In genomic region chr9:35363079-35363478, GRCm38 (mm10) we compare ENCODE assay signal across 18 mouse cellular contexts. TPM values are rescaled to one million over a fixed set of nuclear protein-coding genes. Genes with fewer than 3 reads are reported as not detected.
DNase-seq lines count a peak whose midpoint lies in the region; ATAC-seq lines count a peak whose summit lies in the region.
"Had no signal": no experiment of that assay in that cellular context is flagged by ENCODE, and none has a peak within 500 bp of the region (broad histone marks: within the 10 kb centered on the region; RNA-seq: fewer than 3 reads in every experiment).

No protein-coding gene starts in this region.

- 0 out of 2 replicates have a peak overlapping the region, but pooled peaks have one; percentile 46 for H3K27ac ChIP-seq in forebrain, embryonic 14.5 days (ENCODE audit: low read depth, low read length)
- H3K27ac ChIP-seq in forebrain, embryonic 15.5 days (replicated peaks): no peak overlapping the region
- H3K27ac ChIP-seq in hindbrain, embryonic 12.5 days: peak overlapping the region; percentile 67
- H3K27ac ChIP-seq in hindbrain, embryonic 13.5 days: no peak overlapping the region
- H3K27ac ChIP-seq in heart, embryonic 10.5 days: no peak overlapping the region
- H3K27ac ChIP-seq: left cerebral cortex, adult 2 months; liver, embryonic 12.5 days; macrophage; midbrain, embryonic 13.5 days had no signal

- H3K4me2 ChIP-seq in forebrain, embryonic 14.5 days (ENCODE audit: low read length): no peak overlapping the region
- no peak overlapping the region for H3K4me2 ChIP-seq in forebrain, embryonic 15.5 days (replicated peaks)
- H3K4me2 ChIP-seq in hindbrain, embryonic 12.5 days (replicated peaks): no peak overlapping the region
- H3K4me2 ChIP-seq in hindbrain, embryonic 13.5 days: no peak overlapping the region
- H3K4me2 ChIP-seq: liver, embryonic 12.5 days; lung, embryonic 14.5 days; midbrain, embryonic 13.5 days had no signal

- DNase-seq in forebrain, embryonic 14.5 days (ENCODE audit: low spot score): no peak
- DNase-seq in forelimb bud, embryonic 11.5 days (ENCODE audit: low read depth, low spot score): peak; percentile 80
- peak; percentile 68 for DNase-seq in mesoderm, embryonic 11.5 days (ENCODE audit: low read depth, low spot score)
- DNase-seq in ovary, postnatal 36 days (ENCODE audit: low spot score): no peak
- no peak for DNase-seq in heart, embryonic 10.5 days (ENCODE audit: low spot score)
- DNase-seq: cerebellum, adult 18-20 months; kidney, postnatal 25 days; lung, embryonic 14.5 days; right cerebral cortex, adult 18-20 months; thymus, adult 18-20 months had no signal

- no peaks in the 10 kb centered on the region for H3K36me3 ChIP-seq in forebrain, embryonic 14.5 days (ENCODE audit: control insufficient read depth, insufficient read depth, low read length)
- no peaks in the 10 kb centered on the region for H3K36me3 ChIP-seq in forebrain, embryonic 15.5 days
- H3K36me3 ChIP-seq in hindbrain, embryonic 12.5 days: no peaks in the 10 kb centered on the region
- no peaks in the 10 kb centered on the region for H3K36me3 ChIP-seq in hindbrain, embryonic 13.5 days
- H3K36me3 ChIP-seq in heart, embryonic 10.5 days: no peaks in the 10 kb centered on the region
- H3K36me3 ChIP-seq: liver, embryonic 12.5 days; midbrain, embryonic 13.5 days had no signal

- H3K4me3 ChIP-seq in forebrain, embryonic 14.5 days (ENCODE audit: low read depth, low read length): no peak overlapping the region
- no peak overlapping the region for H3K4me3 ChIP-seq in forebrain, embryonic 15.5 days
- H3K4me3 ChIP-seq in hindbrain, embryonic 12.5 days: no peak overlapping the region
- no peak overlapping the region for H3K4me3 ChIP-seq in hindbrain, embryonic 13.5 days
- no peak overlapping the region for H3K4me3 ChIP-seq in heart, embryonic 10.5 days
- H3K4me3 ChIP-seq: left cerebral cortex, adult 2 months; liver, embryonic 12.5 days; midbrain, embryonic 13.5 days; myocyte had no signal

- no peak for ATAC-seq in forebrain, embryonic 14.5 days
- no peak for ATAC-seq in forebrain, embryonic 15.5 days (replicated peaks)
- no peak for ATAC-seq in hindbrain, embryonic 12.5 days (ENCODE audit: low FRiP score)
- ATAC-seq in hindbrain, embryonic 13.5 days (ENCODE audit: low FRiP score): no peak
- ATAC-seq: liver, embryonic 12.5 days; midbrain, embryonic 13.5 days had no signal

- no peaks in the 10 kb centered on the region for H3K9me3 ChIP-seq in forebrain, embryonic 14.5 days (replicated peaks; ENCODE audit: control insufficient read depth, low read length)
- H3K9me3 ChIP-seq in forebrain, embryonic 15.5 days: no peaks in the 10 kb centered on the region
- H3K9me3 ChIP-seq in hindbrain, embryonic 12.5 days (replicated peaks): no peaks in the 10 kb centered on the region
- no peaks in the 10 kb centered on the region for H3K9me3 ChIP-seq in hindbrain, embryonic 13.5 days
- H3K9me3 ChIP-seq in heart, embryonic 10.5 days: no peaks in the 10 kb centered on the region
- H3K9me3 ChIP-seq: liver, embryonic 12.5 days; midbrain, embryonic 13.5 days had no signal

- peaks cover 50% of the 10 kb centered on the region for H3K4me1 ChIP-seq in forebrain, embryonic 14.5 days (ENCODE audit: control insufficient read depth, insufficient read depth, low read length)
- peaks cover 50% of the 10 kb centered on the region for H3K4me1 ChIP-seq in forebrain, embryonic 15.5 days
- H3K4me1 ChIP-seq in hindbrain, embryonic 12.5 days: peaks cover 39% of the 10 kb centered on the region
- H3K4me1 ChIP-seq in hindbrain, embryonic 13.5 days (replicated peaks): peaks cover 27% of the 10 kb centered on the region
- H3K4me1 ChIP-seq in heart, embryonic 10.5 days: peaks cover 40% of the 10 kb centered on the region

- H3K9ac ChIP-seq in forebrain, embryonic 14.5 days (ENCODE audit: low read length): no peak overlapping the region
- H3K9ac ChIP-seq in forebrain, embryonic 15.5 days (replicated peaks): no peak overlapping the region
- no peak overlapping the region for H3K9ac ChIP-seq in hindbrain, embryonic 12.5 days
- no peak overlapping the region for H3K9ac ChIP-seq in hindbrain, embryonic 13.5 days
- H3K9ac ChIP-seq: liver, embryonic 12.5 days; lung, embryonic 14.5 days; midbrain, embryonic 13.5 days had no signal

- 69% methylated on average over 5 of the region's 5 CpGs for WGBS in forebrain, embryonic 14.5 days
- WGBS in forebrain, embryonic 15.5 days: 55% methylated on average over 5 of the region's 5 CpGs
- 57% methylated on average over 5 of the region's 5 CpGs for WGBS in hindbrain, embryonic 12.5 days
- WGBS in hindbrain, embryonic 13.5 days: 72% methylated on average over 5 of the region's 5 CpGs
- 62% methylated on average over 5 of the region's 5 CpGs for WGBS in heart, embryonic 10.5 days

- no peaks in the 10 kb centered on the region for H3K27me3 ChIP-seq in forebrain, embryonic 14.5 days (replicated peaks; ENCODE audit: control insufficient read depth, insufficient read depth, low read length)
- no peaks in the 10 kb centered on the region for H3K27me3 ChIP-seq in forebrain, embryonic 15.5 days
- H3K27me3 ChIP-seq in hindbrain, embryonic 12.5 days: peaks cover 22% of the 10 kb centered on the region
- H3K27me3 ChIP-seq in hindbrain, embryonic 13.5 days: peaks cover 55% of the 10 kb centered on the region
- 0 out of 2 replicates have a peak, but pooled peaks cover 5% of the 10 kb centered on the region for H3K27me3 ChIP-seq in heart, embryonic 10.5 days (ENCODE audit: insufficient read depth, poor library complexity, severe bottlenecking)
- H3K27me3 ChIP-seq: liver, embryonic 12.5 days had no signal

RNA-seq across cellular contexts. Expression of gene Cdon, which starts 57.8 kb away (rescaled TPM):
- polyA plus RNA-seq in forebrain, embryonic 14.5 days (2014; fragmentation: Nextera tagmentation; extraction: Ambion mirVana): 10.5 and 11.0 TPM in 2 replicates
- 15.0 and 18.2 TPM in 2 replicates for polyA plus RNA-seq in forebrain, embryonic 15.5 days (2015; fragmentation: Nextera tagmentation; extraction: Ambion mirVana)
- 15.8 and 21.5 TPM in 2 replicates for polyA plus RNA-seq in hindbrain, embryonic 12.5 days (2016; fragmentation: Nextera tagmentation; extraction: Ambion mirVana)
- polyA plus RNA-seq in hindbrain, embryonic 13.5 days (2015; fragmentation: Nextera tagmentation; extraction: Ambion mirVana): 5.0 and 7.9 TPM in 2 replicates
- polyA plus RNA-seq in heart, embryonic 10.5 days (2016; fragmentation: Nextera tagmentation; extraction: Ambion mirVana): 4.0 and 6.2 TPM in 2 replicates

Comparison
In these comparisons a context has a peak if more than half of its experiments do, and no peak if none do; other contexts are left out.
1. H3K27ac ChIP-seq: peak in forebrain, embryonic 14.5 days (single experiment) and hindbrain, embryonic 12.5 days (single experiment); none in forebrain, embryonic 15.5 days (single experiment), hindbrain, embryonic 13.5 days (single experiment) and heart, embryonic 10.5 days (single experiment).
2. DNase-seq: peak in forelimb bud, embryonic 11.5 days (single experiment) and mesoderm, embryonic 11.5 days (single experiment); none in forebrain, embryonic 14.5 days (single experiment), ovary, postnatal 36 days (single experiment) and heart, embryonic 10.5 days (single experiment).